Mouse (Mus musculus): ENCODE measurements at regions not wholly inside any gene's neighbourhood (a gene's known extent, or its start where the extent isn't known, plus 50 kb on each side); places are given as distances from the start of the nearest gene placed in this dataset.
"Not testable (repeated sequence)": the region's sequence is repeated elsewhere in the genome, so short reads cannot be mapped to it uniquely, and the experiment has no call there.

DNA sequence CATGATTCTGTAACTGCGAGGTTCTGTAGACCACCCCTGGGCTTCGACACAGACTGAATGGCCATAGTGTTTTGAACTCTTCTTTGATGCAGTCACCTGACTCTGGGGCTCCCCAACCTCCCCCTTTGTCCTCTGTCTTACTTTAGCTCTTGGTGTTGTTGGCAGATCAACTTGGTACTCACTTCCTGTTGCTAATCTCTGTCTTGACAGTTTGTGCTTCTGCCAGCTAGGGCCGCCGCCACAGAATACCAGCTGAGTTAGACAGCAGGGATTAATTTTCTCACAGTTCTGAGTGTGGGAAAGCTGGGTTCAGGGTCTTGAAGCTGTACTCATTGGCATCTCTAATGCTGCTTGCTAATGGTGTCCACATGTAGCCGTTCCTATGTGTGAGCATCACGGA, 125.6 kb downstream of the Gm11077 start:
- Histone ChIP-seq H3K27ac (ENCODE audit: low read depth, low read length) (no peak overlapping the region), H3K36me3 (ENCODE audit: control insufficient read depth, insufficient read depth, low read length) (no peaks in the 10 kb centered on the region), H3K4me3 (ENCODE audit: low read depth, low read length) (no peak overlapping the region), H3K27me3 (ENCODE audit: control insufficient read depth, insufficient read depth, low read length) (no peaks in the 10 kb centered on the region), H3K9me3 (replicated peaks; ENCODE audit: control insufficient read depth, low read length) (no peaks in the 10 kb centered on the region), H3K4me2 (no peak overlapping the region), H3K4me1 (ENCODE audit: control insufficient read depth, insufficient read depth, low read length) (0 out of 2 replicates have a peak, but pooled peaks cover 6% of the 10 kb centered on the region), H3K9ac (ENCODE audit: low read depth, low read length) (no peak overlapping the region)
- WGBS (ENCODE audit: insufficient replicate concordance): 66% methylated on average over 6 of the region's 6 CpGs
- no peak for ATAC-seq (replicated peaks; ENCODE audit: insufficient number of reproducible peaks, low FRiP score, low TSS enrichment)

DNA sequence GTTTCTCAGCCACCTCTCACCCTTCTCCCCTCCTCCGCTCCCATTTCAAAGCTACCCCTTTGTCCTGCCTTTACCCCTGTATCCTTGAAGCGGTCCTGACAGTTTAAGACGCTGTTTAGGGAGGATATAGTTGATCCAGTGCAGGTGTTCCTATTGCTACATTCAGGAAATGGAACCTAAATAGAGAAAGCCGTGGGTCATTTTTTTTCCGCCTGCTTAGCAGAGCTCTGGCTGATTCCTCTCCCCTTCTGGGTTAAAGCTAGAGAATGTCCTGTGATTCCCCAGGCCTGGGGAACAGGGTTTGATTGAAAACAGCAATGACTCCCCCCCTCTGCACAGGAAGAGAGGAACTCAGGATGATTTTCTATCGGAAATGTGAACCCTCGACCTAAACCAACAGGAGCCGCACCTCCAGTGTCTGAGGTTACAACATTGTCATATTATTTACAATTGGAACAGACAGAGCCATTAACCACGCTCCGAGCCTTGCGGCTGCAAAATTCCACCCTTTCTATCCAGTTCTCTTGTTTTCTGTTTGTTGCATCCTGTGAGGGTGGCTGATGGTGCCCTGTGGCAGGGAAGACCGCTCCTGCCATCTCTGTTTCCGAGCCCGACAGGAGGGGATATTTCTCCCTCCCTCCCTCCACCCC, 127.5 kb downstream of the Gm11077 start:
- H3K9ac ChIP-seq (ENCODE audit: low read depth, low read length): 0 out of 2 replicates have a peak overlapping the region, but pooled peaks have one; percentile 10
- ATAC-seq (replicated peaks; ENCODE audit: insufficient number of reproducible peaks, low FRiP score, low TSS enrichment): 0 out of 2 replicates have a peak, but pooled peaks have one; percentile 26
- no peak overlapping the region for H3K27ac ChIP-seq (ENCODE audit: low read depth, low read length)

GRCm38 (mm10) chr6:140857118-140857746, 128.1 kb downstream of the Gm11077 start:
- Histone ChIP-seq H3K27ac (ENCODE audit: low read depth, low read length) (no peak overlapping the region), H3K9ac (ENCODE audit: low read depth, low read length) (no peak overlapping the region), H3K36me3 (ENCODE audit: control insufficient read depth, insufficient read depth, low read length) (no peaks in the 10 kb centered on the region), H3K4me2 (peak overlapping the region; percentile 65), H3K27me3 (ENCODE audit: control insufficient read depth, insufficient read depth, low read length) (no peaks in the 10 kb centered on the region), H3K4me3 (ENCODE audit: low read depth, low read length) (peak overlapping the region; percentile 21), H3K9me3 (replicated peaks; ENCODE audit: control insufficient read depth, low read length) (no peaks in the 10 kb centered on the region), H3K4me1 (ENCODE audit: control insufficient read depth, insufficient read depth, low read length) (0 out of 2 replicates have a peak, but pooled peaks cover 6% of the 10 kb centered on the region)
- 25% methylated on average over 18 of the region's 18 CpGs for WGBS (ENCODE audit: insufficient replicate concordance)
- ATAC-seq (replicated peaks; ENCODE audit: insufficient number of reproducible peaks, low FRiP score, low TSS enrichment): no peak

More for the DNA sequence above, 127.5 kb downstream of the Gm11077 start:
- Histone ChIP-seq H3K4me3 (ENCODE audit: low read depth, low read length) (peak overlapping the region; percentile 21), H3K4me1 (ENCODE audit: control insufficient read depth, insufficient read depth, low read length) (0 out of 2 replicates have a peak, but pooled peaks cover 6% of the 10 kb centered on the region), H3K36me3 (ENCODE audit: control insufficient read depth, insufficient read depth, low read length) (no peaks in the 10 kb centered on the region), H3K4me2 (peak overlapping the region; percentile 65), H3K27me3 (ENCODE audit: control insufficient read depth, insufficient read depth, low read length) (no peaks in the 10 kb centered on the region), H3K9me3 (replicated peaks; ENCODE audit: control insufficient read depth, low read length) (no peaks in the 10 kb centered on the region)
- 26% methylated on average over 14 of the region's 14 CpGs for WGBS (ENCODE audit: insufficient replicate concordance)

GRCm38 (mm10) chr6:140869523-140869922, 140.4 kb downstream of the Gm11077 start:
- not testable (repeated sequence) for H3K36me3 ChIP-seq (ENCODE audit: control insufficient read depth, insufficient read depth, low read length); H3K9me3 ChIP-seq (replicated peaks; ENCODE audit: control insufficient read depth, low read length); H3K4me2 ChIP-seq; H3K27ac ChIP-seq (ENCODE audit: low read depth, low read length); ATAC-seq (replicated peaks; ENCODE audit: insufficient number of reproducible peaks, low FRiP score, low TSS enrichment); H3K4me1 ChIP-seq (ENCODE audit: control insufficient read depth, insufficient read depth, low read length); H3K9ac ChIP-seq (ENCODE audit: low read depth, low read length); H3K4me3 ChIP-seq (ENCODE audit: low read depth, low read length); H3K27me3 ChIP-seq (ENCODE audit: control insufficient read depth, insufficient read depth, low read length)
- WGBS (ENCODE audit: insufficient replicate concordance): 87% methylated on average over 7 of the region's 16 CpGs

DNA sequence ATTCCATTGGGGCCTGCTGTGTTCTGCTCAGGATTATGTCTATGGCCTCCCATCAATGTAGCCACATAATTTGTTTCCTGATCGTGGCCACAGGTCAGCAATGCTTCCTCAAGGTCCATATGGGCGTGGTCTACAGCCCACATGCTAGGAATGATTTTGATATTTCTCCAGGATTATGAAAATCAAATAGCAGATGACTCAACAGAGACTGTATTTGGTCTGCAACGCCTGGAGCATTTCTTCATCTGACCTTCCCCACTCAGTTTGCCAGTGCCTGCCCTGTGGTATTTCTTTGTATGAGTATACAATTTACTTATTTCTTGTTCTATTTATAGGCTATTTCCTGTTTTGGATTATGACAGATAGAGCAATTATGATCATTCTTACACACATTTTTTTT, 145.7 kb downstream of the Gm11077 start:
- Histone ChIP-seq H3K4me3 (ENCODE audit: low read depth, low read length) (no peak overlapping the region), H3K27me3 (ENCODE audit: control insufficient read depth, insufficient read depth, low read length) (no peaks in the 10 kb centered on the region), H3K27ac (ENCODE audit: low read depth, low read length) (no peak overlapping the region), H3K9ac (ENCODE audit: low read depth, low read length) (no peak overlapping the region), H3K4me2 (no peak overlapping the region), H3K4me1 (ENCODE audit: control insufficient read depth, insufficient read depth, low read length) (no peaks in the 10 kb centered on the region), H3K9me3 (replicated peaks; ENCODE audit: control insufficient read depth, low read length) (no peaks in the 10 kb centered on the region), H3K36me3 (ENCODE audit: control insufficient read depth, insufficient read depth, low read length) (no peaks in the 10 kb centered on the region)
- WGBS (ENCODE audit: insufficient replicate concordance): 74% methylated on average over 3 of the region's 3 CpGs
- ATAC-seq (replicated peaks; ENCODE audit: insufficient number of reproducible peaks, low FRiP score, low TSS enrichment): no peak

GRCm38 (mm10) chr6:140883651-140884050, 154.6 kb downstream of the Gm11077 start:
- Histone ChIP-seq H3K4me1 (ENCODE audit: control insufficient read depth, insufficient read depth, low read length) (no peaks in the 10 kb centered on the region; the same call in 1 of the 2 replicates), H3K27me3 (ENCODE audit: control insufficient read depth, insufficient read depth, low read length) (no peaks in the 10 kb centered on the region), H3K27ac (ENCODE audit: low read depth, low read length) (no peak overlapping the region), H3K36me3 (ENCODE audit: control insufficient read depth, insufficient read depth, low read length) (no peaks in the 10 kb centered on the region), H3K9me3 (replicated peaks; ENCODE audit: control insufficient read depth, low read length) (no peaks in the 10 kb centered on the region), H3K4me3 (ENCODE audit: low read depth, low read length) (no peak overlapping the region), H3K9ac (ENCODE audit: low read depth, low read length) (no peak overlapping the region), H3K4me2 (no peak overlapping the region)
- no peak for ATAC-seq (replicated peaks; ENCODE audit: insufficient number of reproducible peaks, low FRiP score, low TSS enrichment)

DNA sequence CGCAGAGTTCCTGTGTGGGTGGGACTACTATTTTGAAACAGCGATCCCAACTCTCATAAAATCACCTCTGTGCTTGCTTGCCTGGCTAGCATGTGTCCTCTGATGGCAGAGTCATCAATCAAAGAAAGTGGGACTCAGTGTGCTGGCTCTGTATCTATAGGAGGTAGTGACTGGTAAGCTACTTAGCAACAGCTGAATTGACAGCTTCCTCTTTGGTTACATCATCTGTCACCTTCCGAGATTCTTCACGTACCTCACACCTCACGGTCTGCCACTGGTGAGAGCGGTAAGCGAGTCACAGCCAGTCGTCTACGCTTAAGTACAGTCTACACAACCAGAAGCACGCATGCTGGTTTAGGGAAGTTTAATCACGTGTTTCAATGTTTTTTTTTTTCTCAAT, 159.5 kb downstream of the Gm11077 start:
- H3K4me1 ChIP-seq (ENCODE audit: control insufficient read depth, insufficient read depth, low read length): no peaks in the 10 kb centered on the region; the same call in 1 of the 2 replicates
- H3K27me3 ChIP-seq (ENCODE audit: control insufficient read depth, insufficient read depth, low read length): no peaks in the 10 kb centered on the region
- no peak overlapping the region for H3K9ac ChIP-seq (ENCODE audit: low read depth, low read length)
- no peak overlapping the region for H3K27ac ChIP-seq (ENCODE audit: low read depth, low read length)
- H3K4me3 ChIP-seq (ENCODE audit: low read depth, low read length): no peak overlapping the region
- ATAC-seq (replicated peaks; ENCODE audit: insufficient number of reproducible peaks, low FRiP score, low TSS enrichment): peak; percentile 49; the same call in 1 of the 2 replicates
- no peaks in the 10 kb centered on the region for H3K36me3 ChIP-seq (ENCODE audit: control insufficient read depth, insufficient read depth, low read length)
- H3K9me3 ChIP-seq (replicated peaks; ENCODE audit: control insufficient read depth, low read length): no peaks in the 10 kb centered on the region
- 22% methylated on average over 11 of the region's 11 CpGs for WGBS (ENCODE audit: insufficient replicate concordance)
- peak overlapping the region; percentile 18; the same call in 1 of the 2 replicates for H3K4me2 ChIP-seq

DNA sequence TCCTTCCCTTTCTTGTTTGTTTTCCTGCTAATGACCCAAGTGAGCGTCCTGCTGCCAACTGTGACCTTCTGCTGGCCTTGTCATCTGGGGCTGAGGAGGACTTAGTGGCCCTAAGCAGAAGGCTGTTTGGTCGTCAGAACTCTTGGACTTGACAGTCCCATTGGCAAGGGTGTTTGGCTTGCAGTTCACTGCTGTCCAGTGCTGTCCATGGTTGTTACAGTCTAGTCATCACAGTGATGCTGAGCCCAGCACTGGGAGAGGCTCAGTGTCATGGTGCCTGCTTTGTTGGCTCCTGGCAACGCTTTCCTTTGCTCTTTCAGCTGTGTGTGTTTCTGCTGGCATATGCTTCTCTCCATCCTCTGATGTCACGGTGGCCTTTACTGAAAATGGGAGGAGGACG, 161.0 kb downstream of the Gm11077 start:
- Histone ChIP-seq H3K36me3 (ENCODE audit: control insufficient read depth, insufficient read depth, low read length) (no peaks in the 10 kb centered on the region), H3K4me1 (ENCODE audit: control insufficient read depth, insufficient read depth, low read length) (no peaks in the 10 kb centered on the region; the same call in 1 of the 2 replicates), H3K4me2 (no peak overlapping the region), H3K4me3 (ENCODE audit: low read depth, low read length) (no peak overlapping the region), H3K9ac (ENCODE audit: low read depth, low read length) (no peak overlapping the region), H3K27ac (ENCODE audit: low read depth, low read length) (no peak overlapping the region), H3K27me3 (ENCODE audit: control insufficient read depth, insufficient read depth, low read length) (no peaks in the 10 kb centered on the region), H3K9me3 (replicated peaks; ENCODE audit: control insufficient read depth, low read length) (no peaks in the 10 kb centered on the region)
- ATAC-seq (replicated peaks; ENCODE audit: insufficient number of reproducible peaks, low FRiP score, low TSS enrichment): no peak
- WGBS (ENCODE audit: insufficient replicate concordance): 71% methylated on average over 5 of the region's 5 CpGs
